Mouse (Mus musculus) gastrocnemius, adult 8-10 months (tissue): ENCODE results near the gene Tcirg1. TPM values are rescaled to one million over a fixed set of nuclear protein-coding genes. Genes with fewer than 3 reads are reported as not detected.

Experiments used
- DNase-seq, 2 experiments: peaks; one replicate each; pipeline ENCODE4 v3.0.0; 2022; ENCODE audit warnings: low spot score in 2 of 2
- total RNA-seq, 4 experiments: library from RNA; stranded (reverse); gene quantifications; 2 replicates each; pipeline ENCODE4 v1.2.4; 2022

Gene Tcirg1
- 1 to 10 TPM; 2.2 to 5.1 (median 3.0) TPM for total RNA-seq

GRCm38 (mm10) chr19:3906795-3907786 lies at the start of gene Tcirg1:
Gene Tcirg1 (minus strand): TSS chr19:3907133.
- peak; percentile 63 to 72 for DNase-seq

- no peak for DNase-seq
Measured at GRCm38 (mm10) chr19:3955804-3956203, 48.9 kb upstream of the Tcirg1 start.

GRCm38 (mm10) chr19:3955033-3955432 lies 48.1 kb upstream of the Tcirg1 start:
- no peak for DNase-seq

- no peak for DNase-seq
Measured at GRCm38 (mm10) chr19:3952099-3952498, 45.2 kb upstream of the Tcirg1 start.

- DNase-seq, result no peak
Measured at GRCm38 (mm10) chr19:3951461-3951860, 44.5 kb upstream of the Tcirg1 start.

- DNase-seq, result no peak
Measured at GRCm38 (mm10) chr19:3950331-3950730, 43.4 kb upstream of the Tcirg1 start.

- no peak for DNase-seq
Measured at GRCm38 (mm10) chr19:3948546-3948945, 41.6 kb upstream of the Tcirg1 start.

- no peak for DNase-seq
Measured at GRCm38 (mm10) chr19:3947813-3948212, 40.9 kb upstream of the Tcirg1 start.

- peak in 1 of 2 experiments; percentile 34 for DNase-seq
Measured at GRCm38 (mm10) chr19:3946715-3947114, 39.8 kb upstream of the Tcirg1 start.

GRCm38 (mm10) chr19:3945872-3946564 lies 39.1 kb upstream of the Tcirg1 start:
- no peak for DNase-seq

- DNase-seq, result no peak
Measured at GRCm38 (mm10) chr19:3942986-3943735, 36.2 kb upstream of the Tcirg1 start.

GRCm38 (mm10) chr19:3942315-3942714 lies 35.4 kb upstream of the Tcirg1 start:
- no peak for DNase-seq

GRCm38 (mm10) chr19:3935896-3936850 lies 29.2 kb upstream of the Tcirg1 start:
- peak in 1 of 2 experiments; percentile 45 for DNase-seq

- DNase-seq, result peak in 1 of 2 experiments; percentile 64
Measured at GRCm38 (mm10) chr19:3935032-3935895, 28.3 kb upstream of the Tcirg1 start, which contains the start of gene Unc93b1. Gene Unc93b1 (plus strand): TSS chr19:3935186.

- DNase-seq, result no peak
Measured at GRCm38 (mm10) chr19:3931716-3932115, 24.8 kb upstream of the Tcirg1 start.

- no peak for DNase-seq
Measured at GRCm38 (mm10) chr19:3930262-3931057, 23.5 kb upstream of the Tcirg1 start.

GRCm38 (mm10) chr19:3929211-3929941 lies 22.4 kb upstream of the Tcirg1 start, which contains the start of gene Aldh3b1:
Gene Aldh3b1 (minus strand): TSS chr19:3929808.
- peak; percentile 85 to 89 for DNase-seq

GRCm38 (mm10) chr19:3928779-3929178 lies 21.8 kb upstream of the Tcirg1 start:
- DNase-seq, result no peak
